Mouse (Mus musculus): ENCODE data around the gene Cldn34d.

Gene Cldn34d

GRCm38 (mm10) chrX:76602824-76603223, at the start of gene Cldn34d:
TSS of gene Cldn34d (minus strand) at chrX:76602924.
- DNase-seq (ENCODE audit: low spot score in 2 of 2), result no peak

GRCm38 (mm10) chrX:76598459-76599206, 4.1 kb downstream of the Cldn34d start:
- peak in 1 of 2 experiments; percentile 22 for DNase-seq (ENCODE audit: low spot score in 2 of 2)

Data from right cerebral cortex, postnatal 10 days (tissue).